Mouse (Mus musculus) testis, adult 2 months (tissue): Measurements from ENCODE around the gene Tex2.

ENCODE experiments used
- CTCF ChIP-seq: fragments of 200-500 bp; IDR thresholded peaks from 2 replicates; pipeline ENCODE4 v1.5.1; 2012; ENCODE audit warnings: low read depth, mild to moderate bottlenecking, inconsistent platforms, low read length, moderate library complexity; ENCODE audit not compliant: control insufficient read depth, insufficient read depth, insufficient replicate concordance
- POLR2A ChIP-seq: fragments of 200-500 bp; IDR thresholded peaks from 2 replicates; pipeline ENCODE4 v1.6.1; 2012; ENCODE audit warnings: low read depth, mild to moderate bottlenecking, inconsistent platforms, low read length, moderate library complexity; ENCODE audit not compliant: control insufficient read depth

- TF ChIP-seq POLR2A (no peak), CTCF (no peak)
Measured at GRCm38 (mm10) chr11:106641580-106641979, 28.4 kb upstream of the Tex2 start.
